Comparison of ENCODE assay signal across 33 mouse cellular contexts in the genomic region with DNA sequence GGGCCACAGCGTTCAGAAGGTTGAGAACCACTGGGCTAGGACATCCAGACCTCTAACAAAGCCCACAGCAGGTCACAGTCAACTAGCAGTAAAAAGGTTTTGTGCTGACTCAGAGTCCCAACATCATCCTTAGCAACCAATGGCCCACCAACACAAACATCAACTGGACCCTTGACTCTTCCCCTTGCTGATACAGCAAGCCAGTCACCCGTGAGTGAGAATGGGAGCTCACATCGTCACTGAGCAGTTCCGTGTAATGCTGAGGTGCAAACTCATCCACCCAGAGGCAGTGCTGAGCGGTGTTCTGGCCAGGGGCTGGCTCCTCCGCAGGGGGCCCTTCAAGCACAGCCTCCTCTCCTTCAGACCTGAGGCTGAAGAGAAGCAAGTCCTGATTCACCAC. TPM values are rescaled to one million over a fixed set of nuclear protein-coding genes. Genes with fewer than 3 reads are reported as not detected.
A peak's percentile ranks its signal among the peaks of the same experiment; 100 is the strongest.
DNase-seq lines count a peak whose midpoint lies in the region; ATAC-seq and TF ChIP-seq lines count a peak whose summit lies in the region.
"Had no signal": no experiment of that assay in that cellular context is flagged by ENCODE, and none has a peak within 500 bp of the region (broad histone marks: within the 10 kb centered on the region; RNA-seq: fewer than 3 reads in every experiment).

No protein-coding gene starts in this region.

- no peak for TF ChIP-seq CTCF in gastrocnemius, adult 2 months (IDR thresholded peaks at IDR 0.05)
- TF ChIP-seq CTCF in liver, postnatal 0 days (IDR thresholded peaks at IDR 0.05; ENCODE audit: low read depth) = no peak

- intact Hi-C loops in gastrocnemius, adult 2 months (cut with DNase I) = no loop called here
- intact Hi-C loops in left cerebral cortex, postnatal 10 days (cut with DNase I) = no loop called here

- no peak for ATAC-seq in liver, embryonic 13.5 days (ENCODE audit: low read depth)
- no peak for ATAC-seq in liver, postnatal 0 days
- ATAC-seq in embryonic facial prominence, embryonic 13.5 days (ENCODE audit: insufficient number of reproducible peaks, insufficient read depth, low FRiP score, low TSS enrichment, low read depth) = no peak
- ATAC-seq: CD4-positive, CD25-positive, alpha-beta regulatory T cell, adult 4 months; forebrain, embryonic 13.5 days; hindbrain, embryonic 16.5 days; intestine, embryonic 15.5 days had no signal

- H3K9me3 ChIP-seq in liver, embryonic 13.5 days (replicated peaks) = no peaks in the 10 kb centered on the region
- H3K9me3 ChIP-seq in liver, postnatal 0 days (ENCODE audit: low read length) = no peaks in the 10 kb centered on the region
- H3K9me3 ChIP-seq in embryonic facial prominence, embryonic 13.5 days = no peaks in the 10 kb centered on the region
- H3K9me3 ChIP-seq: forebrain, embryonic 13.5 days; heart, embryonic 10.5 days; hindbrain, embryonic 10.5 days; intestine, embryonic 15.5 days; limb, embryonic 12.5 days; lung, embryonic 15.5 days; midbrain, embryonic 12.5 days had no signal

- no peaks in the 10 kb centered on the region for H3K27me3 ChIP-seq in liver, embryonic 13.5 days
- H3K27me3 ChIP-seq in liver, postnatal 0 days (ENCODE audit: insufficient read depth, low read length) = no peaks in the 10 kb centered on the region
- H3K27me3 ChIP-seq in embryonic facial prominence, embryonic 13.5 days = no peaks in the 10 kb centered on the region
- H3K27me3 ChIP-seq: forebrain, embryonic 13.5 days; intestine, embryonic 15.5 days; limb, embryonic 12.5 days; lung, embryonic 15.5 days; midbrain, embryonic 12.5 days had no signal

- peak overlapping the region; percentile 92; the same call in 1 of the 2 replicates for H3K4me2 ChIP-seq in liver, embryonic 13.5 days
- no peak overlapping the region for H3K4me2 ChIP-seq in liver, postnatal 0 days (ENCODE audit: low read depth, low read length)
- no peak overlapping the region for H3K4me2 ChIP-seq in embryonic facial prominence, embryonic 13.5 days

- TF ChIP-seq EP300 in liver, postnatal 0 days (IDR thresholded peaks at IDR 0.05; ENCODE audit: low read depth) = no peak

- DNase-seq in gastrocnemius, adult 2 months = peak; percentile 11
- DNase-seq in gastrocnemius, postnatal 10 days = no peak
- no peak for DNase-seq in liver, embryonic 13.5 days
- DNase-seq in liver, postnatal 0 days = no peak
- peak; percentile 26 to 75 for DNase-seq in kidney, postnatal 25 days
- no peak for DNase-seq in left cerebral cortex, postnatal 10 days (ENCODE audit: extremely low spot score in 1 of 2, low spot score in 2 of 2)
- no peak for DNase-seq in layer of hippocampus, postnatal 10 days (ENCODE audit: low spot score in 2 of 2)
- DNase-seq: adrenal gland, postnatal 25 days; cerebellum, adult 8-10 months; cerebellum, postnatal 36 days; embryo, embryonic 11 days; layer of hippocampus, postnatal 36 days; lung, postnatal 4 days; thymus, adult 2 months had no signal

- H3K36me3 ChIP-seq in liver, embryonic 13.5 days = peaks cover 57% of the 10 kb centered on the region
- no peaks in the 10 kb centered on the region; the same call in 1 of the 2 replicates for H3K36me3 ChIP-seq in liver, postnatal 0 days (replicated peaks; ENCODE audit: insufficient read depth, low read length)
- peaks cover 59% of the 10 kb centered on the region for H3K36me3 ChIP-seq in embryonic facial prominence, embryonic 13.5 days

- no peak overlapping the region for H3K27ac ChIP-seq in gastrocnemius, adult 2 months
- no peak overlapping the region for H3K27ac ChIP-seq in liver, embryonic 13.5 days
- H3K27ac ChIP-seq in liver, postnatal 0 days (ENCODE audit: low read depth) = no peak overlapping the region
- no peak overlapping the region for H3K27ac ChIP-seq in embryonic facial prominence, embryonic 13.5 days
- H3K27ac ChIP-seq: forebrain, embryonic 13.5 days; heart, embryonic 10.5 days; hindbrain, embryonic 10.5 days; intestine, embryonic 15.5 days; layer of hippocampus, adult 2 months; limb, embryonic 12.5 days; liver, embryonic 14.5 days; lung, embryonic 15.5 days; midbrain, embryonic 12.5 days; stomach, postnatal 0 days had no signal

- peaks cover 42% of the 10 kb centered on the region for H3K4me1 ChIP-seq in liver, embryonic 13.5 days (replicated peaks)
- H3K4me1 ChIP-seq in liver, postnatal 0 days (ENCODE audit: insufficient read depth) = peaks cover 18% of the 10 kb centered on the region
- H3K4me1 ChIP-seq in embryonic facial prominence, embryonic 13.5 days = peaks cover 23% of the 10 kb centered on the region

- 79% methylated on average over 6 of the region's 6 CpGs for WGBS in liver, embryonic 13.5 days (ENCODE audit: insufficient replicate concordance)
- WGBS in liver, postnatal 0 days (ENCODE audit: insufficient replicate concordance) = 80% methylated on average over 6 of the region's 6 CpGs
- 80% methylated on average over 6 of the region's 6 CpGs for WGBS in embryonic facial prominence, embryonic 13.5 days

- no peak overlapping the region for H3K4me3 ChIP-seq in gastrocnemius, adult 2 months
- peak overlapping the region; percentile 79 for H3K4me3 ChIP-seq in liver, embryonic 13.5 days (replicated peaks)
- H3K4me3 ChIP-seq in liver, postnatal 0 days (ENCODE audit: low read depth, low read length) = no peak overlapping the region
- no peak overlapping the region for H3K4me3 ChIP-seq in embryonic facial prominence, embryonic 13.5 days
- H3K4me3 ChIP-seq: forebrain, embryonic 13.5 days; heart, embryonic 10.5 days; layer of hippocampus, adult 2 months; limb, embryonic 12.5 days; midbrain, embryonic 12.5 days had no signal

- 0 out of 2 replicates have a peak overlapping the region, but pooled peaks have one; percentile 8 for H3K9ac ChIP-seq in liver, embryonic 13.5 days
- no peak overlapping the region for H3K9ac ChIP-seq in liver, postnatal 0 days (replicated peaks)
- 0 out of 2 replicates have a peak overlapping the region, but pooled peaks have one; percentile 40 for H3K9ac ChIP-seq in embryonic facial prominence, embryonic 13.5 days
- H3K9ac ChIP-seq: forebrain, embryonic 13.5 days; lung, embryonic 15.5 days; midbrain, embryonic 12.5 days had no signal

RNA-seq across cellular contexts. Expression of a gene that starts 2.0 kb away (rescaled TPM):
- under 1 TPM; 0.77 to 0.86 TPM for total RNA-seq in gastrocnemius, adult 2 months (2021)
- 1 to 10 TPM; 3.2 to 4.3 TPM for total RNA-seq in gastrocnemius, postnatal 10 days (2021)
- 24.8 and 25.4 TPM in 2 replicates for polyA plus RNA-seq in liver, embryonic 13.5 days (2015; fragmentation: Nextera tagmentation; extraction: Ambion mirVana)
- 7.4 TPM in 2 replicates for polyA plus RNA-seq in liver, postnatal 0 days (2015; fragmentation: Nextera tagmentation; extraction: Ambion mirVana)
- 31.6 and 35.9 TPM in 2 replicates for polyA plus RNA-seq in embryonic facial prominence, embryonic 13.5 days (2015; fragmentation: Nextera tagmentation; extraction: Ambion mirVana)
- 1 to 10 TPM; 3.0 to 4.8 TPM for total RNA-seq in left cerebral cortex, postnatal 10 days (2021)
- 1 to 10 TPM; 2.6 to 3.6 TPM for total RNA-seq in layer of hippocampus, postnatal 10 days (2021)

RNA-seq across cellular contexts. Expression of a gene that starts 2.2 kb away (rescaled TPM):
- total RNA-seq in gastrocnemius, adult 2 months (2021) = 1 to 10 TPM; 3.9 to 4.0 TPM
- total RNA-seq in gastrocnemius, postnatal 10 days (2021) = 1 to 10 TPM; 3.8 to 5.6 TPM
- polyA plus RNA-seq in liver, embryonic 13.5 days (2015; fragmentation: Nextera tagmentation; extraction: Ambion mirVana) = 7.6 and 8.4 TPM in 2 replicates
- 3.8 and 3.9 TPM in 2 replicates for polyA plus RNA-seq in liver, postnatal 0 days (2015; fragmentation: Nextera tagmentation; extraction: Ambion mirVana)
- polyA plus RNA-seq in embryonic facial prominence, embryonic 13.5 days (2015; fragmentation: Nextera tagmentation; extraction: Ambion mirVana) = 28.0 and 28.9 TPM in 2 replicates
- 10 to 100 TPM; 31.9 to 32.4 TPM for total RNA-seq in left cerebral cortex, postnatal 10 days (2021)
- total RNA-seq in layer of hippocampus, postnatal 10 days (2021) = 10 to 100 TPM; 27.0 to 30.0 TPM

RNA-seq across cellular contexts. Expression of a gene that starts 8.3 kb away (rescaled TPM):
- not detected for total RNA-seq in gastrocnemius, adult 2 months (2021)
- total RNA-seq in gastrocnemius, postnatal 10 days (2021) = not detected
- 0.25 and 0.51 TPM in 2 replicates for polyA plus RNA-seq in liver, embryonic 13.5 days (2015; fragmentation: Nextera tagmentation; extraction: Ambion mirVana)
- 0.39 TPM in 1 of 2 replicates, not detected in the other for polyA plus RNA-seq in liver, postnatal 0 days (2015; fragmentation: Nextera tagmentation; extraction: Ambion mirVana)
- polyA plus RNA-seq in embryonic facial prominence, embryonic 13.5 days (2015; fragmentation: Nextera tagmentation; extraction: Ambion mirVana) = 5.8 and 10.3 TPM in 2 replicates
- 10 to 100 TPM; 86.1 to 88.9 TPM for total RNA-seq in left cerebral cortex, postnatal 10 days (2021)
- 10 to 100 TPM; 55.4 to 57.2 TPM for total RNA-seq in layer of hippocampus, postnatal 10 days (2021)
- total RNA-seq: adrenal gland, postnatal 25 days; gastrocnemius, adult 8-10 months; granulocyte monocyte progenitor cell, adult 5-6 weeks had no signal
- polyA plus RNA-seq: CD4-positive, CD25-positive, alpha-beta regulatory T cell, adult 4 months; liver, embryonic 14.5 days; urinary bladder, adult 2 months had no signal

RNA-seq across cellular contexts. Expression of a gene that starts 10.6 kb away (rescaled TPM):
- not detected for total RNA-seq in gastrocnemius, adult 2 months (2021)
- total RNA-seq in gastrocnemius, postnatal 10 days (2021) = not detected
- not detected in 2 replicates for polyA plus RNA-seq in liver, embryonic 13.5 days (2015; fragmentation: Nextera tagmentation; extraction: Ambion mirVana)
- not detected in 2 replicates for polyA plus RNA-seq in liver, postnatal 0 days (2015; fragmentation: Nextera tagmentation; extraction: Ambion mirVana)
- polyA plus RNA-seq in embryonic facial prominence, embryonic 13.5 days (2015; fragmentation: Nextera tagmentation; extraction: Ambion mirVana) = 0.83 TPM in 1 of 2 replicates, not detected in the other
- not detected for total RNA-seq in left cerebral cortex, postnatal 10 days (2021)
- not detected for total RNA-seq in layer of hippocampus, postnatal 10 days (2021)
- total RNA-seq: adrenal gland, postnatal 25 days; gastrocnemius, adult 8-10 months; granulocyte monocyte progenitor cell, adult 5-6 weeks; layer of hippocampus, adult 2 months; left cerebral cortex, postnatal 14 days had no signal
- polyA plus RNA-seq: brain, embryonic 14.5 days; CD4-positive, CD25-positive, alpha-beta regulatory T cell, adult 4 months; forebrain, embryonic 13.5 days; heart, embryonic 10.5 days; heart, postnatal 0 days; hindbrain, embryonic 10.5 days; hindbrain, embryonic 16.5 days; intestine, embryonic 15.5 days; limb, embryonic 12.5 days; liver, embryonic 14.5 days; midbrain, embryonic 12.5 days had no signal

RNA-seq across cellular contexts. Expression of a gene that starts 28.9 kb away (rescaled TPM):
- total RNA-seq in gastrocnemius, adult 2 months (2021) = under 1 TPM in 1 of 2 experiments, not detected in 1; 0.33 TPM
- total RNA-seq in gastrocnemius, postnatal 10 days (2021) = under 1 TPM; 0.65 to 0.80 TPM
- polyA plus RNA-seq in liver, embryonic 13.5 days (2015; fragmentation: Nextera tagmentation; extraction: Ambion mirVana) = 0.81 and 1.2 TPM in 2 replicates
- 12.3 and 14.7 TPM in 2 replicates for polyA plus RNA-seq in liver, postnatal 0 days (2015; fragmentation: Nextera tagmentation; extraction: Ambion mirVana)
- 0.17 and 0.42 TPM in 2 replicates for polyA plus RNA-seq in embryonic facial prominence, embryonic 13.5 days (2015; fragmentation: Nextera tagmentation; extraction: Ambion mirVana)
- 1 to 10 TPM; 4.0 to 5.4 TPM for total RNA-seq in left cerebral cortex, postnatal 10 days (2021)
- total RNA-seq in layer of hippocampus, postnatal 10 days (2021) = 1 to 10 TPM; 1.8 to 2.6 TPM
- total RNA-seq: granulocyte monocyte progenitor cell, adult 5-6 weeks had no signal
- polyA plus RNA-seq: CD4-positive, CD25-positive, alpha-beta regulatory T cell, adult 4 months; limb, embryonic 12.5 days had no signal

Comparison
In these comparisons a context has a peak if more than half of its experiments do, and no peak if none do; other contexts are left out.
1. DNase-seq: peak in gastrocnemius, adult 2 months (single experiment) and kidney, postnatal 25 days (2 of 2); none in gastrocnemius, postnatal 10 days (single experiment), liver, embryonic 13.5 days (single experiment), liver, postnatal 0 days (single experiment), left cerebral cortex, postnatal 10 days (0 of 2) and layer of hippocampus, postnatal 10 days (0 of 2).
2. RNA of a gene that starts 2.2 kb away (total RNA-seq): 31.9 to 32.4 TPM in left cerebral cortex, postnatal 10 days and 27.0 to 30.0 TPM in layer of hippocampus, postnatal 10 days; 3.8 to 5.6 TPM in gastrocnemius, postnatal 10 days and 3.9 to 4.0 TPM in gastrocnemius, adult 2 months; every median in the first group is over 4 times any median in the second.
3. RNA of a gene that starts 8.3 kb away (total RNA-seq): 86.1 to 88.9 TPM in left cerebral cortex, postnatal 10 days and 55.4 to 57.2 TPM in layer of hippocampus, postnatal 10 days; not detected in gastrocnemius, adult 2 months and not detected in gastrocnemius, postnatal 10 days; every median in the first group is over 10 times any median in the second.